Mouse (Mus musculus): ENCODE measurements around the gene Cela2a.

Gene Cela2a

DNA sequence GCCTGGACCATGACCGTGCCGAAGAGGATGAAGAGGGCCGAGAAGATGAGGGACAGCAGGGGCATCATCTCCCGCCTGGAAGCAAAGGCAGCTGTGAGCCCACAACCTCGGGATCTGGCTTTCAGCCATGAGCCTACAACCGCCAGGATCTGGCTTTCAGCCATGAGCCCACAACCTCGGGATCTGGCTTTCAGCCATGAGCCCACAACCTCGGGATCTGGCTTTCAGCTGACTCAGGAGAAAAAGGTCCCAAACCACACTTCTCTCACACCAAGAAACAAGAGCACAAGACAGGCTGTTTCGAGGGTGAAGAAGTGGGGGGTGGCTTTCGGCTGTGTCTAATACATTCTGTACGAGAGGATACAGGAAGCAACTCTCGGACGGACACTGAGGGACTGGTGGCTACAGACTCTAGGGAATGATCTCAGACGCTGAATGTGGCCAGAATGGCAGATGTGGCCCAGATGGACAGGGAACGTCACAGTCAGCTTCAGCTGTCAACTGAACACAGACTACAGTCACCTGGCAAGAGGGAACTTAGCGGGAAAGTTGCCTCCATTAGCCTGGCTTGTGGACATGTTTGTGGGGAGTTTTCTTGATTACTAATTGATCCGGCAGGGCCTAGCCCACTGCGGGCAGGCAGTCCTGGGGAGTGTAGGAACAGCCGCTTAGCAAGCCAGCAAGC is 59.1 kb downstream of the Cela2a start:
- no peak for DNase-seq (ENCODE audit: low spot score)

DNA sequence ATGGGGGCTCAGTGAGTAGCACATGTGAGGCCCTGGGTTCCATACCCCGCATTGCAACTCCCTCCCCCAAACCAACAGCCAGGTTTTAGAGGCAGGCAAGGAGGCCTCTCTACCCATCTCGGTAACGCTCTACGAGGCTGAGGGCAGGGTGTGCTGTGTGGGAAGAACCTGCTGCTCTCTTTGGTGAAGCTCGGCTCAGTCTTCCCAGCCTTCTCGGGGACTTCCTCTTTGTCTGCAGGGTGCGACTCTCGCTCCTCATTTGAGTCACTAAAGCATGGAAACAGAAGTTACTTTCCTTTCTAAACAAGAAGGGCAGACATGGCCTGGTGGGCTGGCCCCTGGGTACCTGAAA is 59.7 kb downstream of the Cela2a start:
- no peak for DNase-seq (ENCODE audit: low spot score)

- DNase-seq (ENCODE audit: low spot score) = no peak
These were observed 61.0 kb downstream of the Cela2a start for GRCm38 (mm10) chr4:141765008-141765407.
